Mouse (Mus musculus) hindbrain, postnatal 0 days (tissue): ENCODE data around the gene Kalrn. TPM values are rescaled to one million over a fixed set of nuclear protein-coding genes. Genes with fewer than 3 reads are reported as not detected.

Experiments used
- ATAC-seq: fragments of 200-750 bp; cut with Nextera tagmentation; 2 replicates; pipeline ENCODE4 v1.8.0; 2017; ENCODE audit warnings: mild to moderate bottlenecking, moderate TSS enrichment, moderate library complexity
- DNase-seq: peaks from one replicate; pipeline ENCODE4 v3.0.0-alpha.2; 2015; ENCODE audit warnings: low spot score
- H3K27ac ChIP-seq: fragments of 300-500 bp; sonication (generic); 2 replicates; pipeline ENCODE4 v1.5.1; 2014; ENCODE audit warnings: mild to moderate bottlenecking
- H3K27me3 ChIP-seq: fragments of 300-500 bp; sonication (generic); 2 replicates; pipeline ENCODE4 v1.6.1; 2014; ENCODE audit warnings: low read length, mixed read lengths; ENCODE audit not compliant: insufficient read depth
- H3K36me3 ChIP-seq: fragments of 300-500 bp; sonication (generic); 2 replicates; pipeline ENCODE4 v1.6.1; 2014; ENCODE audit warnings: low read length, mixed read lengths; ENCODE audit not compliant: insufficient read depth
- H3K4me1 ChIP-seq: fragments of 300-500 bp; sonication (generic); 2 replicates; pipeline ENCODE4 v1.6.1; 2014; ENCODE audit warnings: antibody characterized with exemption, low read length, mixed read lengths; ENCODE audit not compliant: insufficient read depth
- H3K4me2 ChIP-seq: fragments of 300-500 bp; sonication (generic); 2 replicates; pipeline ENCODE4 v1.6.1; 2014; ENCODE audit warnings: low read depth, mild to moderate bottlenecking, low read length, moderate library complexity, mixed read lengths
- H3K4me3 ChIP-seq: fragments of 300-500 bp; sonication (generic); 2 replicates; pipeline ENCODE4 v1.5.1; 2014; ENCODE audit warnings: low read length
- H3K9ac ChIP-seq: fragments of 300-500 bp; sonication (generic); replicated peaks from 2 replicates; pipeline ENCODE4 v1.6.1; 2014; ENCODE audit warnings: mild to moderate bottlenecking, low read length, moderate library complexity, mixed read lengths
- H3K9me3 ChIP-seq: fragments of 300-500 bp; sonication (generic); 2 replicates; pipeline ENCODE4 v1.6.1; 2016; ENCODE audit warnings: low read length, mixed read lengths
- CTCF ChIP-seq: IDR thresholded peaks from 2 replicates; pipeline ENCODE4 v1.5.1; 2016; ENCODE audit warnings: antibody characterized with exemption, control low read depth, low read depth
- WGBS: fragments of 180-500 bp; shearing (Covaris S2); extraction: QIAGEN DNeasy Blood & Tissue Kit; methylation state at CpG from one replicate; pipeline ENCODE4 v1.1.7; 2014; 5-methylcytosine and 5-hydroxymethylcytosine counted together
- polyA plus RNA-seq: library from polyadenylated mRNA; unstranded; fragments of >200 nt; fragmentation: Nextera tagmentation; extraction: Ambion mirVana; gene quantifications from 2 replicates; pipeline ENCODE4 v1.2.1, GENCODE M21; 2015
- total RNA-seq: library from RNA; depleted of rRNA; stranded (reverse); fragments of >200 nt; gene quantifications from 2 replicates; pipeline ENCODE4 v1.2.3, GENCODE M21; 2014

The Kalrn gene
- total and polyA plus RNA-seq, 2 experiments from 2014 or later = 17.0 to 107 TPM

DNA sequence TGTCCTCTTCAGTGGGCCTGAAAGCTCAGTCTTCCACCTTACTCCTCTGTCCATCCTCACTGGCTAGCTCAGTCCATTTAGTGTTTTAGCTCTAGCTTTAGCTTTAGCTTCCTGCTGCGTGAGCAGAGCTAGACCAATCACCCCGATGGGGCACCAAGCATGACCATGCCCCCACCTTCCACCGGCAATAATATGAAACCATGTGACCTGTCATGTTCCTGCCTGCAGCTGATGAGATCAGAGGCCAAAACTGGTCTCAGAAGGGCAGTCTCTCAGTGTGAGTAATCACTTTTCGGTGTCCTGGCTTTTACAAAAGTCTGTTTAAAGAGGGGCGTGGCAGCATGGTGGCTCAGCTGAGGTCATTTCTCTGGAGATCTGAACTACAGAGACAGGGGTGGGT lies 364.6 kb downstream of the Kalrn start:
- ATAC-seq (no peak), DNase-seq (no peak)
- Histone ChIP-seq H3K4me2 (no peak overlapping the region), H3K27me3 (no peaks in the 10 kb centered on the region), H3K36me3 (peaks cover 24% of the 10 kb centered on the region; the same call in 1 of the 2 replicates), H3K27ac (no peak overlapping the region), H3K4me1 (no peaks in the 10 kb centered on the region), H3K9ac (no peak overlapping the region), H3K4me3 (no peak overlapping the region), H3K9me3 (no peaks in the 10 kb centered on the region)
- WGBS = 62% methylated on average over 5 of the region's 5 CpGs
- TF ChIP-seq CTCF = no peak

DNA sequence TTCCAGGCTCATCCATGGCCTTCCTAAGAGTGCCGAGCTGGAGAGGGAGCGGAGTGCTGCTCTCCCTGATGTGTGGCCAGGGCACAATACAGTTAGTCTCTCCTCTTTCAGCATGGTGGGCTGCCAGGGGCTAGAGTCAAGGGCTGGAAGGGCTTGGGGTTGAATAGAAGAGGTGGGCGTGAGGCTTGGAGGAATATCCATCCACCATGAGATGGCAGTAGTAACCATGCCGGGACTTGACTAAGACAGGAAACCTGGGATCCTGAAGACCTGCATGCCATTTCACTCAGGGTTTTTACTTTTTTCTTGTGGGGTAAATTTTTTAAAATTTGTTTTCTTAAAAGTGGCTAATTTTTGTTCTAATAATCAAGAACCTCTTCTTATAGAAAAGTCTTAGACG lies 365.4 kb downstream of the Kalrn start:
- no peaks in the 10 kb centered on the region for H3K4me1 ChIP-seq
- no peak overlapping the region for H3K27ac ChIP-seq
- H3K4me2 ChIP-seq = no peak overlapping the region
- H3K36me3 ChIP-seq = peaks cover 23% of the 10 kb centered on the region; the same call in 1 of the 2 replicates
- no peak overlapping the region for H3K9ac ChIP-seq
- no peak overlapping the region for H3K4me3 ChIP-seq
- no peaks in the 10 kb centered on the region for H3K9me3 ChIP-seq
- H3K27me3 ChIP-seq = no peaks in the 10 kb centered on the region
- 94% methylated on average over 5 of the region's 5 CpGs for WGBS
- no peak for ATAC-seq
- TF ChIP-seq CTCF = peak; percentile 54
- DNase-seq = no peak

DNA sequence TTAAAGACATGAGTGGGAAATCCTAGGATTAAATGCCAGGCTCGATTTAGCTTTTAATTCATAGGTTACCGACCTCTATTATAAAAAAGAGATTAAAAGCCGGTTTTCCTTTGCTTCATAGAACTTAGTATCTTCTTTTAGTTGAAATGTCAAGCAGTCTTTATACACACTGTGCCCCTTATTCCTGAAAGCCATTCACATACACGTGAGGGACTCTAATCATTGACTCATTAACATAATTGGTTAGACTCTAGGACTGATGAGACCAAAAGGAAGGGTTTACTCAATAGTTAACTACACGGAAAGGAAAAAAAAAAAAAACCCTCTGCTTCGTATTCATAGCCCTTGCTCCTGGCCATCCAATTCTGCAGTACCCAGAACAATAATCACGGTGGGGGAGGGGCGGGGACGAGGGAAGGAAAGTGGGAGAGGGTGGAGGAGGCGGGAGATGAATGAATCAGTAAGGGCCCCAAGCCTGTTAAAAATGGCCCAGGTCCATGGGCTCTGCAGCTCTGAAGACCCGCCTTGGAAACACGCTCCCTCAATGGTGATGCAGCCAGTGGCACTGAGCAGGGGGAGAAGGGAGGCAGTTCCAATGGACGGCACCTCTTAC lies 368.7 kb downstream of the Kalrn start:
- DNase-seq (no peak), ATAC-seq (no peak)
- Histone ChIP-seq H3K4me2 (no peak overlapping the region), H3K4me1 (no peaks in the 10 kb centered on the region), H3K27ac (no peak overlapping the region), H3K27me3 (no peaks in the 10 kb centered on the region), H3K9me3 (no peaks in the 10 kb centered on the region), H3K36me3 (0 out of 2 replicates have a peak, but pooled peaks cover 2% of the 10 kb centered on the region), H3K9ac (no peak overlapping the region), H3K4me3 (no peak overlapping the region)
- WGBS = 62% methylated on average over 13 of the region's 13 CpGs
- TF ChIP-seq CTCF = no peak

DNA sequence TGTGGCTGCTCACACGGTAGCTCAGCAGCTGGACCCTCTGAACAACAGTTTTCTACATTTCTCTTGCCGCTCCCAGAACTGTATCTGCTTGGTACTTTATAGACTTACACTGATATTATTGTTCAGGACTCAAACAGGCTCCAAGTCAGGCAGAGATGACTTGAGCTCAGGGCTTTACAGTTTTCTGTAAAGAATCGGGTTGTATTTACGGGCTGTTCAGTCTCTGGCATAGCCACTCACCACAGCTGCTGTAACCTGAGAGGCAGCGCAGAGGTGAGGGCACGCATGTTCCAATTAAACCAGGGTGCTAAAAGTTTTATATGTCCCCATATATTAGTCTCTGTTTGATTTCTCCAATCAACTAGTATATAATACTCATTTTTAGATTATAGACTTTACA lies 373.8 kb downstream of the Kalrn start:
- no peak for TF ChIP-seq CTCF
- 91% methylated on average over 6 of the region's 6 CpGs for WGBS
- Histone ChIP-seq H3K27me3 (no peaks in the 10 kb centered on the region), H3K4me3 (no peak overlapping the region), H3K27ac (no peak overlapping the region), H3K4me1 (no peaks in the 10 kb centered on the region), H3K4me2 (no peak overlapping the region), H3K9ac (no peak overlapping the region), H3K36me3 (peaks cover 10% of the 10 kb centered on the region), H3K9me3 (no peaks in the 10 kb centered on the region)
- DNase-seq = no peak
- no peak for ATAC-seq

DNA sequence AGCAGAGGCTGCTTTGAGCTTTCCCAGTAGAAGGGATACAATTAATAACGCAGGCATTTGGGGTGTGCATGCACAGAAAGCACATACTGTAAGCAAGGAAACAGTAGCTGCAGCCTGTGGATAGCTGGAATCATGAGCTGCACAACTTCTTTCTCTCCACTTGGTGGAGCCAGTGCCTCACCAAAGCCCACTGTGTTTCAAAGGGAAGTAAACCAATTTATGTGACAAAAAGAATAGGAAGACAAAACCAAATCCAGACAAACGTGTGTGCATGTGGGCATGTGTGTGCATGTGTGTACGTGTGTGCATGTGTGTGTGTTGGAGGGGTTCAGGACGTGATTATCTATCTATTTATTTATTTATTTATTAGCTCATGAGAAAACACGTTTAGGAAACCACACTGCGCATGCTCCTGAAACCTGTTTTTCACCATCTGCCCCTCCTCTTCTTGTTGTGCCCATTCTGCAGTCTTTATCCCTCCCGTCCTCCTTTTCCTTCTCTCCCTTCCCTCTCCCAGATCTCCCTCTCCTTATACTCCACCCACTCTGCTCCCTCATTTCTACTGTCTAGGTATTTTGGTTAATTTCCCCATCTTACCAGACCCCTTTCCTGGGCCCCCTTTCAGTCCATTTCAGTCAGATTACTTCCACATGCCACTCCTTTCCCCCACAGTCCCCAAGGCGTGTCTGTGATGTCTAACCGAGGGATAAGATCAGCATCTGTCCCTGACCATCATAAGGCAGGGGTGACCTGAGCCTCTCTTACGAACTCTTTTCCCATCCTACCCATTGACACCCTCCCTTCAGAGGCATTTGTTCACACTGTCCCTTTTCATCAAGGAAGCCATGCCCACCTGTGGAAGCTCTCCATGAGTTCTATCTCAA lies 380.1 kb downstream of the Kalrn start:
- no peak overlapping the region for H3K4me3 ChIP-seq
- H3K27me3 ChIP-seq = no peaks in the 10 kb centered on the region
- H3K36me3 ChIP-seq = peaks cover 12% of the 10 kb centered on the region
- peak; percentile 82 for DNase-seq
- no peak overlapping the region for H3K4me2 ChIP-seq
- peak; percentile 73 for ATAC-seq
- H3K9ac ChIP-seq = no peak overlapping the region
- WGBS = 43% methylated on average over 10 of the region's 10 CpGs
- H3K27ac ChIP-seq = no peak overlapping the region
- no peaks in the 10 kb centered on the region for H3K9me3 ChIP-seq
- peak; percentile 97 for TF ChIP-seq CTCF
- no peaks in the 10 kb centered on the region for H3K4me1 ChIP-seq

DNA sequence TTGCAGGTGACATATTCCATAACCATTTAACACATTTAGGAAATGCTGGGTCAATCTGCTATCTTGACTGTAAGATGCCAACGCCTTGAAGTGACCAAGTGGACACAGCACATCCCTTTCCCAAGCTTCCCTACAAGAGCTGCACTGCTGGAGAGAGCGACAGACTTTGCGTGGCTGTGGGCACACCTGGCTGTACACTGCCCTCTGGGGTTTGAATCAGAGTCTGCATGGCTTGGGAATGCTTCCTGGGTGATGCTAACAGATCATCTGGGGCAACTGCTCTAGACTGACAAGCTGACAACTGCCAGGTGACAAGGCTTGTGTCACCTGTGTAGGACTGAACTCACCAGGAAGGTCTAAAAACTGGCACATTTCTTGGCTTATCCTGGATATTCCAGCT lies 388.6 kb downstream of the Kalrn start:
- H3K36me3 ChIP-seq = 0 out of 2 replicates have a peak, but pooled peaks cover 16% of the 10 kb centered on the region

DNA sequence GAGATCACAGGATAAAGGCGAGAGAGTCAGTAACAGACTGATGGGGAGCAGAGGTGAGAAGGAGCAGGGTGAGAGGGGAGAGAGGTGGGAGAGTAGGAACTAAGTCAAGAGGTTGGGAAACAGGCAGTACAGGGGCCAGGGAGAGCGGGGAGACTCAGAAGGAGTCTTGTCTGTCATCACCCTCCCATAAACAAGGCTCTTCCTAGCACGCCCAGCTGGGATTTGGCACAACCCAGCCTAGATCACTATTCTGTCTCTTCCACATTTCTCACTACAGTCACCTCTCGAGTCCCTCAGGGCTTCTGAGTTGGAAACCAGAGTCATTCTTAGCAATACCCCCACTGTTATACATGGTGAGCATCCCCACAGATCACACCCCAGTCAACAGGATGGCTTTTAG lies 390.1 kb downstream of the Kalrn start:
- H3K4me2 ChIP-seq = no peak overlapping the region
- H3K36me3 ChIP-seq = 0 out of 2 replicates have a peak, but pooled peaks cover 10% of the 10 kb centered on the region
- no peak overlapping the region for H3K27ac ChIP-seq
- no peaks in the 10 kb centered on the region for H3K4me1 ChIP-seq
- no peaks in the 10 kb centered on the region for H3K9me3 ChIP-seq
- no peaks in the 10 kb centered on the region for H3K27me3 ChIP-seq
- no peak for ATAC-seq
- no peak for DNase-seq
- no peak for TF ChIP-seq CTCF
- 93% methylated on average over 4 of the region's 4 CpGs for WGBS
- no peak overlapping the region for H3K9ac ChIP-seq
- no peak overlapping the region for H3K4me3 ChIP-seq

More for the DNA sequence above, 388.6 kb downstream of the Kalrn start:
- ATAC-seq = no peak
- Histone ChIP-seq H3K27ac (no peak overlapping the region), H3K9me3 (no peaks in the 10 kb centered on the region), H3K9ac (no peak overlapping the region), H3K4me1 (no peaks in the 10 kb centered on the region), H3K4me2 (no peak overlapping the region), H3K4me3 (no peak overlapping the region), H3K27me3 (no peaks in the 10 kb centered on the region)
- TF ChIP-seq CTCF = peak; percentile 51
- WGBS = 76% methylated on average over 3 of the region's 3 CpGs
- no peak for DNase-seq
